Mouse (Mus musculus): Measurements from ENCODE around the gene Maml2. TPM values are rescaled to one million over a fixed set of nuclear protein-coding genes. Genes with fewer than 3 reads are reported as not detected.

The Maml2 gene
- total RNA-seq, 1 experiment from 2014 or later = 5.0 TPM

DNA sequence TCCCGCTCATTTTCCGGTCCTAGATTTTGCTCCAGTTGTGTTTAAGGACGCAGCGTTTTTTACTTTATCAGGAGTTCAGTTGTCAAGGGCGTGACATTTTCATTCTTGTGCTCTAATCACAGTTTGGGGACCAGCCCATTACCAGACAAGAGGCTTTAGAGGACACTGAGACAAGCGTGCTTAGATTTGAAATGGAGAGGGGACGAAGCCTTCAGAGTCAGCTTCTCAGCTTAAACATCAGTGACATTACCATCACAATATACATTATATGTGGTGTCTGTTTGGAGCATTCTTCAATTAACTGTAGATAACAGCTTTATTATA lies 451.9 kb downstream of the Maml2 start:
- no peak for ATAC-seq (replicated peaks in 1 of 2; ENCODE audit: insufficient read depth in 1 of 2, low FRiP score in 2 of 2, low TSS enrichment in 1 of 2, low read depth in 1 of 2, poor library complexity in 2 of 2, severe bottlenecking in 2 of 2)

DNA sequence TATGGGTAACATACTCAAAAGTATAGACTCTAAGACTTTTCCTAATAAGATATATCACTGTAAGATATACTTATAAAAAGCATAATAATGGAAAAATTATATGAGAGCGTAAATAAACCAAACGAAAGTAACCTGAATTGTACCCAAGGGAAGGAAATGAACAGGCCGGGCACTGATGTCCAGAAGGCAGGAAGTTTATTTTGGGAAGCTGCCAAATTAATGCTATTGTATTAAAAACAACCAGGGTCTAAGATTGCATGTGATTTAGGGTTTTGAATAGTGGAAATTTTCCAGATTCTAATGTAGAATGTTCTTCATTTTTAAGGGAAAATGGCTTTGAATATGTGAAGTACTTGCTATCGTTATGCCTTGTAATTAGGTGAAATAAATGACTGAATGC lies 454.8 kb downstream of the Maml2 start:
- no peak for ATAC-seq (replicated peaks in 1 of 2; ENCODE audit: insufficient read depth in 1 of 2, low FRiP score in 2 of 2, low TSS enrichment in 1 of 2, low read depth in 1 of 2, poor library complexity in 2 of 2, severe bottlenecking in 2 of 2)

Other genes with a start within 250 kb of the Maml2 start
- gene Jrkl, start 52.1 kb upstream of the Maml2 start, total RNA-seq (2017) = 17.3 and 19.4 TPM in 2 replicates
- 54.2 and 67.6 TPM in 2 replicates for gene Ccdc82, start 51.0 kb upstream of the Maml2 start, total RNA-seq (2017)
- gene Gm17571, start 148.8 kb downstream of the Maml2 start, total RNA-seq (2017) = not detected in 2 replicates

All from hematopoietic stem cell, adult 5-6 weeks (primary cell).